Mouse (Mus musculus): ENCODE measurements around the gene Mars.
"Not testable (repeated sequence)": the region's sequence is repeated elsewhere in the genome, so short reads cannot be mapped to it uniquely, and the experiment has no call there.

DNA sequence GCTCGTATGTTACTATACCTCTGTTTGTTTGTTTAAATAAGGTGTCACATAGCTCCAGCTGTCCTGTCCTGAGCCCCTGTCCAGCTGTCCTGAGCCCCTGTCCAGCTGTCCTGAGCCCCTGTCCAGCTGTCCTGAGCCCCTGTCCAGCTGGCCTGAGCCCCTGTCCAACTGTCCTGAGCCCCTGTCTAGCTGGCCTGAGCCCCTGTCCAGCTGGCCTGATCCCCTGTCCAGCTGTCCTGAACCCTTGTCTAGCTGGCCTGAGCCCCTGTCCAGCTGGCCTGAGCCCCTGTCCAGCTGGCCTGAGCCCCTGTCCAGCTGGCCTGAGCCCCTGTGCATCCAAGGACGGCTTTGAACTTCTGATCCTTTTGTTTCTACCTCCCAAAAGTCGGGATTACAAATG is 2.4 kb downstream of the Mars start:
- TF ChIP-seq POLR2A (IDR thresholded peaks at IDR 0.05; ENCODE audit: low read depth, low read length); CTCF (IDR thresholded peaks at IDR 0.05; ENCODE audit: borderline replicate concordance, insufficient read depth, low read length): not testable (repeated sequence)
